Mouse (Mus musculus) heart, adult 2 months (tissue): ENCODE data around the gene Parp12.

ENCODE experiments used
- CTCF ChIP-seq: fragments of 200-600 bp; IDR thresholded peaks from 2 replicates; pipeline ENCODE4 v1.8.1; 2022; ENCODE audit warnings: antibody characterized with exemption, mild to moderate bottlenecking, moderate library complexity
- EP300 ChIP-seq: fragments of 200-500 bp; IDR thresholded peaks from 2 replicates; pipeline ENCODE4 v1.6.1; 2011; ENCODE audit warnings: low read depth, low read length, control low read depth; ENCODE audit not compliant: insufficient read depth

DNA sequence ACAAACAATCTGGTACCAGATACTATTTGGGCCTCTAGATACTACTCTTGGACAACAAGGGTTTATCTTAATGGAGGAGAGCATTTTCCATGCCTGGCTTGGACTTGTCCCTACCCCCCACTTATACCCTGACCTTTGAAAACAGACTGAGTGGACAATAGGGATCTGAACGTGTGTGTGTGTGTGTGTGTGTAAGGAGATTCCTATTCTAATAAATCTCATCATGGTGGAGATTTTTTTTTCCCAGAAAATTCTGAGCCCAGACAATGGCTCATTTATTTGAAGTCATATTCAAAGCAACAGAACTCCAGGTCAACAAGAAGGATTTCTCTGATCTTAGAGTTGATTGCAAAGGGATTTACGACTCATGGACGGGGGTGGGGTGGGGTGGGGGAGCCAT is 59.2 kb downstream of the Parp12 start:
- TF ChIP-seq CTCF: no peak
- no peak for TF ChIP-seq EP300
